Mouse (Mus musculus) cerebellum, postnatal 4 days (tissue): Measurements from ENCODE around the gene 9430015G10Rik.
"Not testable (repeated sequence)": the region's sequence is repeated elsewhere in the genome, so short reads cannot be mapped to it uniquely, and the experiment has no call there.

ENCODE experiments used
- DNase-seq, 2 experiments: peaks; one replicate each; pipeline ENCODE4 v3.0.0; 2022; ENCODE audit warnings: low spot score in 2 of 2, mixed read lengths in 1 of 2

9430015G10Rik gene

GRCm38 (mm10) chr4:156097770-156098366 is 11.9 kb upstream of the 9430015G10Rik start:
- no peak for DNase-seq

- DNase-seq, result no peak
These were observed 10.4 kb upstream of the 9430015G10Rik start for GRCm38 (mm10) chr4:156099427-156099826.

GRCm38 (mm10) chr4:156100501-156100900 is 9.3 kb upstream of the 9430015G10Rik start:
- DNase-seq, result no peak

- DNase-seq, result no peak
These were observed 8.3 kb upstream of the 9430015G10Rik start for GRCm38 (mm10) chr4:156101481-156101903.

GRCm38 (mm10) chr4:156103342-156103741 is 6.4 kb upstream of the 9430015G10Rik start:
- no peak for DNase-seq

- peak in 1 of 2 experiments; percentile 23 for DNase-seq
These were observed 906 bp upstream of the 9430015G10Rik start for GRCm38 (mm10) chr4:156108606-156109546.

GRCm38 (mm10) chr4:156124077-156124476 is 14.3 kb downstream of the 9430015G10Rik start:
- no peak for DNase-seq

- DNase-seq, result no peak
These were observed 15.6 kb downstream of the 9430015G10Rik start for GRCm38 (mm10) chr4:156125393-156125792.

- no peak for DNase-seq
These were observed 17.1 kb downstream of the 9430015G10Rik start for GRCm38 (mm10) chr4:156126841-156127240.

GRCm38 (mm10) chr4:156128746-156129145 is 19.0 kb downstream of the 9430015G10Rik start:
- DNase-seq, result no peak

GRCm38 (mm10) chr4:156130436-156130835 is 20.7 kb downstream of the 9430015G10Rik start, which contains the start of gene Rnf223:
Gene Rnf223, plus strand, starts transcription at chr4:156130513.
- no peak for DNase-seq

- no peak for DNase-seq
These were observed 21.2 kb downstream of the 9430015G10Rik start for GRCm38 (mm10) chr4:156130940-156131339.

GRCm38 (mm10) chr4:156133334-156133733 is 23.6 kb downstream of the 9430015G10Rik start:
- DNase-seq, result no peak

GRCm38 (mm10) chr4:156133943-156134605 is 24.3 kb downstream of the 9430015G10Rik start:
- DNase-seq, result no peak

GRCm38 (mm10) chr4:156135112-156135511 is 25.3 kb downstream of the 9430015G10Rik start:
- no peak for DNase-seq

GRCm38 (mm10) chr4:156135801-156136200 is 26.0 kb downstream of the 9430015G10Rik start:
- no peak for DNase-seq

GRCm38 (mm10) chr4:156136285-156137100 is 26.7 kb downstream of the 9430015G10Rik start:
- DNase-seq, result no peak

- DNase-seq, result not testable (repeated sequence)
These were observed 41.1 kb downstream of the 9430015G10Rik start for GRCm38 (mm10) chr4:156150887-156151286.

- DNase-seq, result no peak
These were observed 45.0 kb downstream of the 9430015G10Rik start for GRCm38 (mm10) chr4:156154771-156155170.

GRCm38 (mm10) chr4:156166477-156166876 is 56.7 kb downstream of the 9430015G10Rik start:
- DNase-seq, result no peak

- DNase-seq, result no peak
These were observed 58.8 kb downstream of the 9430015G10Rik start for GRCm38 (mm10) chr4:156168611-156169010.
